Mouse (Mus musculus) hindbrain, embryonic 11.5 days (tissue): Measurements from ENCODE around the gene Bco1. TPM values are rescaled to one million over a fixed set of nuclear protein-coding genes. Genes with fewer than 3 reads are reported as not detected.
A peak's percentile ranks its signal among the peaks of the same experiment; 100 is the strongest.

Experiments
- ATAC-seq: fragments of 200-750 bp; cut with Nextera tagmentation; 2 replicates; pipeline ENCODE4 v1.8.0; 2017; ENCODE audit warnings: mild to moderate bottlenecking, moderate TSS enrichment, moderate library complexity; ENCODE audit not compliant: low FRiP score
- DNase-seq: peaks from one replicate; pipeline ENCODE4 v3.0.0-alpha.2; 2015; ENCODE audit warnings: low spot score
- H3K27ac ChIP-seq: fragments of 300-500 bp; sonication (generic); 2 replicates; pipeline ENCODE4 v1.5.1; 2014; ENCODE audit warnings: mild to moderate bottlenecking, low read depth, low read length
- H3K27me3 ChIP-seq: fragments of 300-500 bp; sonication (generic); 2 replicates; pipeline ENCODE4 v1.6.1; 2014; ENCODE audit warnings: mild to moderate bottlenecking, low read length, moderate library complexity, mixed read lengths; ENCODE audit not compliant: control insufficient read depth, insufficient read depth
- H3K36me3 ChIP-seq: fragments of 300-500 bp; sonication (generic); 2 replicates; pipeline ENCODE4 v1.6.1; 2014; ENCODE audit warnings: mild to moderate bottlenecking, low read length, moderate library complexity, mixed read lengths; ENCODE audit not compliant: control insufficient read depth, insufficient read depth
- H3K4me1 ChIP-seq: fragments of 300-500 bp; sonication (generic); replicated peaks from 2 replicates; pipeline ENCODE4 v1.6.1; 2014; ENCODE audit warnings: low read length, mixed read lengths; ENCODE audit not compliant: control insufficient read depth, insufficient read depth
- H3K4me2 ChIP-seq: fragments of 300-500 bp; sonication (generic); replicated peaks from 2 replicates; pipeline ENCODE4 v1.6.1; 2014; ENCODE audit warnings: mild to moderate bottlenecking, low read depth, low read length
- H3K4me3 ChIP-seq: fragments of 300-500 bp; sonication (generic); 2 replicates; pipeline ENCODE4 v1.5.1; 2014; ENCODE audit warnings: low read depth, low read length
- H3K9ac ChIP-seq: fragments of 300-500 bp; sonication (generic); 2 replicates; pipeline ENCODE4 v1.6.1; 2014; ENCODE audit warnings: low read depth, low read length
- H3K9me3 ChIP-seq: fragments of 300-500 bp; sonication (generic); 2 replicates; pipeline ENCODE4 v1.6.1; 2016; ENCODE audit warnings: low read length; ENCODE audit not compliant: control insufficient read depth
- WGBS: fragments of 180-500 bp; shearing (Covaris S2); extraction: QIAGEN DNeasy Blood & Tissue Kit; methylation state at CpG from one replicate; pipeline ENCODE4 v1.1.7; 2014; 5-methylcytosine and 5-hydroxymethylcytosine counted together
- polyA plus RNA-seq: library from polyadenylated mRNA; unstranded; fragments of >200 nt; fragmentation: Nextera tagmentation; extraction: Ambion mirVana; gene quantifications from 2 replicates; pipeline ENCODE4 v1.2.1, GENCODE M21; 2014

Bco1 gene
- polyA plus RNA-seq, 1 experiment from 2014 or later, result 0.25 TPM

DNA sequence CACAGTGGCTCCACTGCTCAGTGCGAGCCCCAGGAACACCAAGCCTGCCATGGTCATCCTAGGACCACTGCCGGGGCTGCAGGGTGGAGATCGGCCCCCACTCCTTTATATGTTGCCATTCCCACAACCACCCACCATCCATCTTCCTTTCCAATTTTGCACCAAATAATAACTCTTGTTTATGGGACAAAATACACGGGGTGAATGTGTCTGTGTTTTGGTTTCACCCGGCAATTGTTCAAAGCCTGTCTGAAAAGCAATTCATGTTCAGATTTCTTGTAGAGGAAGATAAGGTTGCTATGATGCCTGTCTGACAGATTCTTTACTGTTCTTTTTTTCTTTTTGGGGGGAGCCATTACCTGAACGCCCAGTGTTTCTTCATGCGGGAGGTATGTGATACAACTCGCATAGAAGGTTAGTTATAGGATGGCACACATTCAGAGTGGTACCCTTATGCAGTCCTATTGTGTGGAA is 13.2 kb upstream of the Bco1 start, which contains the start of gene Pkd1l2:
Pkd1l2 (minus strand) TSS at position 51 of the 474 bp plus-strand sequence.
- Histone ChIP-seq H3K27ac (no peak within 1 kb of the TSS), H3K9me3 (no peaks in the 10 kb centered on the region), H3K4me1 (no peaks in the 10 kb centered on the region), H3K9ac (no peak within 1 kb of the TSS), H3K4me3 (no peak within 1 kb of the TSS), H3K27me3 (no peaks in the 10 kb centered on the region), H3K4me2 (no peak within 1 kb of the TSS), H3K36me3 (no peaks in the 10 kb centered on the region)
- no peak for DNase-seq
- no peak for ATAC-seq
- 88% methylated on average over 8 of the region's 8 CpGs for WGBS

DNA sequence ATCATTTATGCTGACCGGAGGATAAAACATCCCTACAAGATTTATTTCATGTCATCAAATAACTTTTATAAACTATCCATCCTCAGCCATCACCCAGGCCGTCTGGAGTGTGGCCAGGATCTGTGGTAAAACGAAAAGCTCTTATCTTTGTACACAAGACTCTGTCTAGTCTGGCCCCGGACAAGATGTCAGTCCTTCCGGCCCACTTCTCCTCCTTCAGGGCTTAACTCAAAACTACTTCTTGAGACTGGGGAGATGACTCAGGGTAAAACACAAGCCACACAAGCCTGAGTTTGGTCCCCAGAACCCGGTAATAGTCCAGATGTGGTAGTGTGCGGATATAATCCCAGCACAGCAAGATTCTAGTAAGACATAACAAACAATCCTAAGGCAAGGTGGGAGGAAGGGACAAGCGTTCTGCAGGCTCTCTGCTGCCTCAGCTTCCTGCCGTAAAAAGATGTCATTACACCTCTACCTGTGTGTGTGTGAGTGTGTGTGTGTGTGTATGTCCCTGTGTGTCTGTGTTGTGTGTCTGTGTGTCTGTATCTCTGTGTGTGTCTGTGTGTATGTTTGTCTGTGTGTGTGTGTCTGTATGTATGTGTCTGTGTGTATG is 12.6 kb upstream of the Bco1 start:
- H3K4me1 ChIP-seq, result no peaks in the 10 kb centered on the region
- H3K27ac ChIP-seq, result no peak overlapping the region
- no peak for ATAC-seq
- H3K4me3 ChIP-seq, result no peak overlapping the region
- H3K9ac ChIP-seq, result no peak overlapping the region
- DNase-seq, result no peak
- H3K36me3 ChIP-seq, result no peaks in the 10 kb centered on the region
- WGBS, result 86% methylated on average over 9 of the region's 9 CpGs
- H3K27me3 ChIP-seq, result no peaks in the 10 kb centered on the region
- no peaks in the 10 kb centered on the region for H3K9me3 ChIP-seq
- no peak overlapping the region for H3K4me2 ChIP-seq

DNA sequence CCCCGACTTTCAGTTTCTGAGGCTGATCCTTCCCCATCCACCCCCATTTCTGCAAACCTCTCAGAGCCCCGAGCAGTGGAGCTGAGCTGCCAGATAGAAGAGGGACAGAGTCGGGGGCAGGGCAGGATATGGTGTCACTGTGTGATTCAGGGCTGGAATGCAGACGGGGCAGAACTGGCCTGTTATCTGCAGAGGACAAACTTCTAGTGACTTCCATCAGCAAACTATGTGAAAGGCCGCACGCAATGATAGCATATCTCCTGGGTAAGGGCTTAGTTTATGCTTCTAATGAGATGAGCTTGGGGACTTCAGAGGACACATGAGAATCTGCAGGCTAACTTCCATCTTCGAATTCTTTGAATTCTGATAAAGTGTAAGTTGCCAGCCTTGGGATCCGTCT is 10.1 kb upstream of the Bco1 start:
- no peak for ATAC-seq
- H3K9ac ChIP-seq, result no peak overlapping the region
- 66% methylated on average over 8 of the region's 8 CpGs for WGBS
- no peak for DNase-seq
- H3K4me1 ChIP-seq, result no peaks in the 10 kb centered on the region
- no peaks in the 10 kb centered on the region for H3K27me3 ChIP-seq
- no peak overlapping the region for H3K27ac ChIP-seq
- no peaks in the 10 kb centered on the region for H3K36me3 ChIP-seq
- H3K4me2 ChIP-seq, result no peak overlapping the region
- H3K4me3 ChIP-seq, result no peak overlapping the region
- H3K9me3 ChIP-seq, result no peaks in the 10 kb centered on the region

DNA sequence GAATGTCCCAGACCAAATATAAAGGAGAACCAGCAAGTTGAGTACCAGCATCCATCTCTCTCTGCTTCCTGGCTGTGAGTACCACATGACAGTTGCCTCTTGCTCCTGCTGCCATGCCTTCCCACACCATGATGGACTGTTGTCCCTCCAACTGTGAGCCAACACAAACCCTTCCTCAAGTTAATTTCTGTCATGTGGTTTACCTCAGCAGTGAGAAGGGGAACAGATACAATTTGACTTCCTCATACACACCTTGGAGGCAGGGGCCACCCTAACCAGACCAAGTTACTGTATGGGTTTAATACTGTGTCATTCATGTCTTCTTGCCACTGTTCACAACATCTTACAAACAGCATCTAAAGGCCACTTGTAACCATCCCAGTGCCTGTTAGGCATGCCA is 8.6 kb upstream of the Bco1 start:
- Histone ChIP-seq H3K4me2 (no peak overlapping the region), H3K9me3 (no peaks in the 10 kb centered on the region), H3K36me3 (no peaks in the 10 kb centered on the region), H3K27me3 (no peaks in the 10 kb centered on the region), H3K4me3 (no peak overlapping the region), H3K9ac (no peak overlapping the region), H3K27ac (no peak overlapping the region), H3K4me1 (no peaks in the 10 kb centered on the region)
- ATAC-seq (no peak), DNase-seq (no peak)

DNA sequence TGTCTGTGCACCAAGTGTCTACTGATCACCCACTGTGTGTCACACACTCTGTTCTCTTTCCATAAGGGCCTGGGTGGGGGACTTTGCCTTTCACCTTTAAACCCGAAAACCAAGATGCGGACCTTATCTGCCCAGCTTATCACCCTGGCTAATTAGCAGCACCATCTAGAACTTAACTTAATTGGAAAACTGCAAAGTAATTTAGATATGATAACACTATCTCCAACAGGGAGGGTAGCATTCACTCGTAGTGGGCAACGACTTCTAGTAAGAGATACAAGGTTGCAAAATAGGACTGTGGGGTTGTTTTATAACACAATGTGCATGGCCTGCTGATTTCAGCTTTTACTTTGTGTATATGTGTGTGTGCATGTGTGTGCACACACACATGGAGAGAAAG is 5.9 kb upstream of the Bco1 start:
- DNase-seq (no peak), ATAC-seq (no peak)
- Histone ChIP-seq H3K4me1 (no peaks in the 10 kb centered on the region), H3K36me3 (no peaks in the 10 kb centered on the region), H3K27ac (no peak overlapping the region), H3K4me2 (no peak overlapping the region), H3K27me3 (no peaks in the 10 kb centered on the region), H3K4me3 (no peak overlapping the region), H3K9me3 (no peaks in the 10 kb centered on the region), H3K9ac (no peak overlapping the region)
- 92% methylated on average over 4 of the region's 4 CpGs for whole genome bisulfite sequencing

DNA sequence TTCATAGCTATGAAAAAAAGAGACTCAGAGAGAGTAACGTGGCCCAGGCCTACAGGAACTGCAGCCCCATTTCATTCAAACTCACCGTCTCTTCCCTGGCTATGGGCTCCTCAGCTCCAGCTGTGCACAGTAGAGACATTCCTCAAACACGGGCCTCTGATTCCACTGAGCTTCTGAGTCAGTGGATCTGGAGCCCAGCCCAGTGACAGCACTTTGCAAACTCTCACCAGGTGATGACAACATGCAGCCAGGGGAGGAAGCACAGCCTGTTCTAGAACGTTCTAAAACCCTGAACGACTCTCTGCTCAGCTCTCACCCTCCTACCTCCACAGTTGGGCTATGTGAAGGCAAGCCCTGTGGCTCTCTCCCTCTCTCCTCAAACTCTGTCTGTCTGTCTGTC is 1.6 kb upstream of the Bco1 start:
- H3K9ac ChIP-seq, result no peak overlapping the region
- ATAC-seq, result no peak
- H3K27ac ChIP-seq, result no peak overlapping the region
- no peak overlapping the region for H3K4me2 ChIP-seq
- H3K9me3 ChIP-seq, result no peaks in the 10 kb centered on the region
- no peaks in the 10 kb centered on the region; the same call in 1 of the 2 replicates for H3K4me1 ChIP-seq
- H3K36me3 ChIP-seq, result no peaks in the 10 kb centered on the region
- 66% methylated on average over 5 of the region's 5 CpGs for WGBS
- DNase-seq, result no peak
- no peak overlapping the region for H3K4me3 ChIP-seq
- H3K27me3 ChIP-seq, result no peaks in the 10 kb centered on the region

DNA sequence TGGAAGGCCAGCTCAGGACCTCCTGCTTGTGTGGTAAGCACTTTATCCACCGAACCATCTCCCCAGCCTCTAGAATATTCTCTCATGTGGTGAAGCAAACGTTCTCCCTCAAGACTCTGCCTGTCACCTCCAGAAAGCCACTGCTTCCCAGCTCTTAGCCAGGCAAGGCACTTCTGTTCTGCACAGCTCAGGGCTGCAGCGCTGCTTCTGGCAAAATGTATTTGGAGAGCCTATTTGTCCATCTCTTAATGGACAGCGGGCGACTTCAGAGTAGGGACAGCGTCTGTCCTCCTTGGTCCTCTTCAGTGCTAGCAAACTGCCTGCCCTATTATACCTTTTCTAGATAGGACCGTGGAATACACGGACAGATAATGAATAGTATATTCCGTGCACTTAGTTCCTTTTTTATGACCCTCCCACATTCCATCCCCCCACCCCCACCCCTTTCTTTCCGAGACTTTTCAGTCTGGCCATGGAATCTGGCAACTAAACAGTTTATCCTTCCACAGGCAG is 1.5 kb downstream of the Bco1 start:
- Histone ChIP-seq H3K4me2 (no peak overlapping the region), H3K4me1 (no peaks in the 10 kb centered on the region; the same call in 1 of the 2 replicates), H3K9ac (no peak overlapping the region), H3K4me3 (no peak overlapping the region), H3K27me3 (no peaks in the 10 kb centered on the region), H3K36me3 (no peaks in the 10 kb centered on the region), H3K27ac (no peak overlapping the region), H3K9me3 (no peaks in the 10 kb centered on the region)
- DNase-seq (no peak), ATAC-seq (no peak)
- 79% methylated on average over 10 of the region's 10 CpGs for WGBS

DNA sequence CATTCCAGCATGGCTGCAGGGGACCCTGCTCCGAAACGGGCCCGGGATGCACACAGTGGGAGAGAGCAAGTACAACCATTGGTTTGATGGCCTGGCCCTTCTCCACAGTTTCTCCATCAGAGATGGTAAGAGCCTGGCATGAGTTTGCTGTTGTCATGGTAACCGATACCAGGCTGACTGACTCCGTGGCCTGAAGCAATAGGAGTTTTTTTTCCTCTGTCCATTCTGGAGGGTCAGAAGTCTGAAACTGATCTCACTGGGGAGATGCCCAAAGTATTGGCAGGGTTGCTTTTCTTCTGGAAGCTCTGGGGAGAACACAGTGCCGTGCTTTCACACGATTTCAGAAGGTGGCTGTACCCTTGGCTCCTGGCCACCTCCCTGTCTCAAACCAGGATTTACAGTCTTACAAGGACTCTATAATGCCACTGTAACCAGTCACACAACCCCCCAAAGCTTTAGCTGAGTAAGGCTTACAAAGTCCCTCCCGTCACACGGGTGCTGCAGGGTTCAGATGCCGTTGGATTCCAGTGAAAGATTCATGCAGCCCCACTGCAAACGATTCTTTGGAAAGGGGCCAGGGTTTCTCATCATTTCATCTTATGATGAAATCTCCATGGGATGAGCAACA is 2.0 kb downstream of the Bco1 start:
- DNase-seq, result no peak
- no peaks in the 10 kb centered on the region; the same call in 1 of the 2 replicates for H3K4me1 ChIP-seq
- H3K9ac ChIP-seq, result no peak overlapping the region
- H3K27me3 ChIP-seq, result no peaks in the 10 kb centered on the region
- no peaks in the 10 kb centered on the region for H3K36me3 ChIP-seq
- H3K4me3 ChIP-seq, result no peak overlapping the region
- WGBS, result 65% methylated on average over 11 of the region's 11 CpGs
- no peak overlapping the region for H3K4me2 ChIP-seq
- ATAC-seq, result no peak
- no peak overlapping the region for H3K27ac ChIP-seq
- H3K9me3 ChIP-seq, result no peaks in the 10 kb centered on the region

DNA sequence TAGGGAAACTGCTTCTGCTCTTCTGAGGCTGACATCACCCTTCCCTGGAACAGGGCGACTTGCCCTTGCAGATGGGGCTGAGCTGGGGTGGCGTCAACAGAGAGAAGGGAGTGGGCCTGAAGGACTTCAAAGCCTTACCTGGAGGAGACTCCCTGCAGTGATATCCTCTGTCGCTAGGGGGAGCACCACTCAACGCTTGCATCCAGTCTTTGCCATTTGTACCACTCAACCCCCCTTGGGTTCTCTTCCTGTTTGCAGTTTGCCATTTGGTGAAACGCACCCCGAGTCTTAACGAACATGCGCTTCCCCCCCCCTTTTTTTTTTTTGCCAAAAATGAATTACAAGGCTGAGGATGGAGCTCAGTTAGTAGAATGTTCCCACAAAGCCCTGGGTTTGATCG is 11.9 kb downstream of the Bco1 start:
- Histone ChIP-seq H3K36me3 (no peaks in the 10 kb centered on the region), H3K4me1 (no peaks in the 10 kb centered on the region), H3K4me2 (no peak overlapping the region), H3K9me3 (no peaks in the 10 kb centered on the region), H3K4me3 (no peak overlapping the region), H3K27me3 (no peaks in the 10 kb centered on the region), H3K27ac (no peak overlapping the region), H3K9ac (no peak overlapping the region)
- ATAC-seq, result no peak
- 26% methylated on average over 9 of the region's 9 CpGs for WGBS
- peak; percentile 75 for DNase-seq
